Mouse (Mus musculus) ES-E14 (cell line): ENCODE measurements around the gene Hipk2.

Source experiments
- CHD2 ChIP-seq: IDR thresholded peaks from 2 replicates; pipeline ENCODE4 v1.6.1; 2014; ENCODE audit warnings: mild to moderate bottlenecking, low read depth, low read length, inconsistent platforms
- HCFC1 ChIP-seq: IDR thresholded peaks from 2 replicates; pipeline ENCODE4 v1.6.1; 2012; ENCODE audit warnings: low read length, inconsistent platforms, borderline replicate concordance; ENCODE audit not compliant: insufficient read depth
- MAFK ChIP-seq: IDR thresholded peaks from 2 replicates; pipeline ENCODE4 v1.6.1; 2014; ENCODE audit warnings: mild to moderate bottlenecking, low read depth, low read length, inconsistent platforms; ENCODE audit not compliant: insufficient read depth
- ZC3H11A ChIP-seq: IDR thresholded peaks from 2 replicates; pipeline ENCODE4 v1.6.1; 2012; ENCODE audit warnings: low read depth, mild to moderate bottlenecking, inconsistent platforms, low read length, borderline replicate concordance
- ZNF384 ChIP-seq: IDR thresholded peaks from 2 replicates; pipeline ENCODE4 v1.6.1; 2012; ENCODE audit warnings: low read depth, low read length, inconsistent platforms

GRCm38 (mm10) chr6:38725515-38725914 lies 150.4 kb downstream of the Hipk2 start:
- TF ChIP-seq ZC3H11A (no peak), HCFC1 (no peak), CHD2 (no peak), MAFK (no peak), ZNF384 (no peak)
